In genomic region chr15:100081478-100081998, GRCm38 (mm10) we compare ENCODE assay signal across 12 mouse cellular contexts. TPM values are rescaled to one million over a fixed set of nuclear protein-coding genes. Genes with fewer than 3 reads are reported as not detected.
A peak's percentile ranks its signal among the peaks of the same experiment; 100 is the strongest.
DNase-seq lines count a peak whose midpoint lies in the region; ATAC-seq and TF ChIP-seq lines count a peak whose summit lies in the region.
"Had no signal": no experiment of that assay in that cellular context is flagged by ENCODE, and none has a peak within 500 bp of the region (broad histone marks: within the 10 kb centered on the region; RNA-seq: fewer than 3 reads in every experiment).

No protein-coding gene starts in this region.

- no peak for DNase-seq in frontal cortex, adult 2 months (ENCODE audit: extremely low spot score in 1 of 2, low spot score in 1 of 2)
- DNase-seq in lung, postnatal 0 days (ENCODE audit: low spot score) = no peak
- no peak for DNase-seq in lung, postnatal 25 days (ENCODE audit: low spot score)
- DNase-seq in c-Kit-positive CD71-positive TER-119-positive erythroid progenitor cells, embryonic 14.5 days (ENCODE audit: low spot score) = no peak
- no peak for DNase-seq in layer of hippocampus, postnatal 10 days (ENCODE audit: low spot score in 2 of 2)
- DNase-seq: heart, postnatal 14 days; liver; right cerebral cortex, postnatal 4 days; thymus, postnatal 14 days had no signal

- H3K9ac ChIP-seq in lung, postnatal 0 days (replicated peaks; ENCODE audit: low read depth) = no peak overlapping the region
- H3K9ac ChIP-seq in hindbrain, embryonic 13.5 days = no peak overlapping the region
- no peak overlapping the region for H3K9ac ChIP-seq in stomach, embryonic 15.5 days

- peak; percentile 35; the same call in 1 of the 2 replicates for ATAC-seq in frontal cortex, adult (ENCODE audit: low TSS enrichment)
- ATAC-seq in lung, postnatal 0 days = no peak
- ATAC-seq in hindbrain, embryonic 13.5 days (ENCODE audit: low FRiP score) = peak; percentile 66; the same call in 1 of the 2 replicates
- no peak for ATAC-seq in stomach, embryonic 15.5 days (ENCODE audit: insufficient read depth, low FRiP score, low read depth)

- no peak for TF ChIP-seq CTCF in lung, postnatal 0 days (IDR thresholded peaks at IDR 0.05)

- H3K9me3 ChIP-seq in lung, postnatal 0 days (ENCODE audit: low read length) = no peaks in the 10 kb centered on the region
- H3K9me3 ChIP-seq in hindbrain, embryonic 13.5 days = no peaks in the 10 kb centered on the region
- no peaks in the 10 kb centered on the region for H3K9me3 ChIP-seq in stomach, embryonic 15.5 days

- no peaks in the 10 kb centered on the region for H3K27me3 ChIP-seq in lung, postnatal 0 days (replicated peaks; ENCODE audit: insufficient read depth, low read length)
- no peaks in the 10 kb centered on the region for H3K27me3 ChIP-seq in hindbrain, embryonic 13.5 days
- no peaks in the 10 kb centered on the region for H3K27me3 ChIP-seq in stomach, embryonic 15.5 days (replicated peaks)

- WGBS in lung, postnatal 0 days = 76% methylated on average over 6 of the region's 6 CpGs
- 54% methylated on average over 6 of the region's 6 CpGs for WGBS in hindbrain, embryonic 13.5 days
- WGBS in stomach, embryonic 15.5 days = 82% methylated on average over 6 of the region's 6 CpGs

- H3K4me3 ChIP-seq in lung, postnatal 0 days (ENCODE audit: low read depth, low read length) = no peak overlapping the region
- H3K4me3 ChIP-seq in hindbrain, embryonic 13.5 days = no peak overlapping the region
- H3K4me3 ChIP-seq in stomach, embryonic 15.5 days (replicated peaks) = no peak overlapping the region

- peaks cover 22% of the 10 kb centered on the region; the same call in 1 of the 2 replicates for H3K4me1 ChIP-seq in lung, postnatal 0 days (ENCODE audit: insufficient read depth, low read depth, low read length)
- peaks cover 45% of the 10 kb centered on the region for H3K4me1 ChIP-seq in hindbrain, embryonic 13.5 days (replicated peaks)
- H3K4me1 ChIP-seq in stomach, embryonic 15.5 days = peaks cover 14% of the 10 kb centered on the region

- H3K4me2 ChIP-seq in lung, postnatal 0 days (replicated peaks; ENCODE audit: low read depth, low read length) = no peak overlapping the region
- H3K4me2 ChIP-seq in hindbrain, embryonic 13.5 days = no peak overlapping the region
- H3K4me2 ChIP-seq in stomach, embryonic 15.5 days = no peak overlapping the region

- peak overlapping the region; percentile 68; the same call in 1 of the 2 replicates for H3K27ac ChIP-seq in lung, postnatal 0 days (ENCODE audit: low read length)
- H3K27ac ChIP-seq in hindbrain, embryonic 13.5 days = peak overlapping the region; percentile 81
- H3K27ac ChIP-seq in stomach, embryonic 15.5 days = peak overlapping the region; percentile 36; the same call in 1 of the 2 replicates

- H3K36me3 ChIP-seq in lung, postnatal 0 days (ENCODE audit: insufficient read depth, low read length) = no peaks in the 10 kb centered on the region
- H3K36me3 ChIP-seq in hindbrain, embryonic 13.5 days = no peaks in the 10 kb centered on the region
- H3K36me3 ChIP-seq in stomach, embryonic 15.5 days = no peaks in the 10 kb centered on the region

- no peak for TF ChIP-seq EP300 in lung, postnatal 0 days (IDR thresholded peaks at IDR 0.05)

RNA-seq across cellular contexts. Expression of gene Dip2b, which starts 43.1 kb away (rescaled TPM):
- polyA plus RNA-seq in frontal cortex, adult 2 months (2012; rRNA removed) = 30.7 and 31.9 TPM in 2 replicates
- 6.6 and 9.0 TPM in 2 replicates for polyA plus RNA-seq in lung, postnatal 0 days (2015; fragmentation: Nextera tagmentation; extraction: Ambion mirVana)
- 19.1 and 19.6 TPM in 2 replicates for polyA plus RNA-seq in hindbrain, embryonic 13.5 days (2015; fragmentation: Nextera tagmentation; extraction: Ambion mirVana)
- polyA plus RNA-seq in stomach, embryonic 15.5 days (2015; fragmentation: Nextera tagmentation; extraction: Ambion mirVana) = 9.8 and 10.6 TPM in 2 replicates
- 10 to 100 TPM; 48.7 to 51.0 TPM for total RNA-seq in layer of hippocampus, postnatal 10 days (2021)

Comparison
In these comparisons a context has a peak if more than half of its experiments do, and no peak if none do; other contexts are left out.
1. ATAC-seq: peak in frontal cortex, adult (single experiment) and hindbrain, embryonic 13.5 days (single experiment); none in lung, postnatal 0 days (single experiment) and stomach, embryonic 15.5 days (single experiment).
2. Peak in every context shown above with its lines, with median percentiles within 50 percentile points of each other: H3K27ac ChIP-seq.